Mouse (Mus musculus) liver, postnatal 0 days (tissue): ENCODE measurements around the gene Akap8l.

Source experiments
- CTCF ChIP-seq: sonication (generic); IDR thresholded peaks from 2 replicates; pipeline ENCODE4 v1.5.1; 2016; ENCODE audit warnings: antibody characterized with exemption, low read depth
- EP300 ChIP-seq: IDR thresholded peaks from 2 replicates; pipeline ENCODE4 v1.6.1; 2016; ENCODE audit warnings: antibody characterized with exemption, low read depth, mild to moderate bottlenecking

DNA sequence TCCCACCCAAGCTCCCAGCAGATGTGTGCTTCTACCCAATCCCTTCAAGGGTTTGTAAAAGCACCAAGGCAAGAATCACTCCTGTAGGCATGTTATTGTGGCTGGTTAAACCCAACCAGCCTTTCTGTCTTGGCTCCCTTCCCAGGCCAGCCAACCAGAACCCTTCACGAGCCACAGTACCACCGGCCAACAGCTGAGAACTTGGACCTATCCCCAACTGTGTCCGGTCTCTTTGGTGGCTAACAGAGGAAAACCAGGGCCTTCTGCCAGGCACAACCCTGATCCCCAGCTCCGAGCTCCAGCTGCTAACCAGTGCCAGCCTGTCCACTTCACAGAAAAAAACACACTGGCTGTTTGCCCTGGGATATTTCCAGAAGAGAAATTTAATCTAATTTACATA, 3.3 kb upstream of the Akap8l start:
- TF ChIP-seq EP300 (no peak), CTCF (no peak)
